Mouse (Mus musculus): ENCODE data around the gene Tha1.

Tha1 gene

GRCm38 (mm10) chr11:117880977-117881358, 7.7 kb upstream of the Tha1 start:
- DNase-seq (ENCODE audit: low spot score): no peak

GRCm38 (mm10) chr11:117880336-117880976, 7.2 kb upstream of the Tha1 start:
- no peak for DNase-seq (ENCODE audit: low spot score)

DNA sequence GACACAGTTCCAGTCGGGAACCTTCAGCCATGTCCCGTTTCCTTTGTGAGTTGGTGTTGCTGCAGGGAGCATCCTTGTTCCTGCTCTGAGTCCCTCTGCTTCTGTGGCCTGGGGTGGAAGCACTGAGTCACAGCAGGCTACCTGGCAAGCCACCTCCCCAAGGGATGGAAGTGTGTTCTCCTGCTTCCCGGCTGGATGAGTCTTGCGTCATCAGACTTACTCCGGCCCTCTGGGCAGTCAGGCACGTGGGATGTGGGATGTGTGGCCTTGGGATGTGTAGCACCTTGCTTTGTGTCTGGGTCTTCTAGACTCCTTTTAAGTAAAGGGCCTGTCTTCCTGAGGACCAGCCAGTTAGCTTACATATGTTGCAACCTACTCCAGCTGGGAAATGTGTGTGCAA, 6.4 kb upstream of the Tha1 start:
- DNase-seq (ENCODE audit: low spot score): no peak

DNA sequence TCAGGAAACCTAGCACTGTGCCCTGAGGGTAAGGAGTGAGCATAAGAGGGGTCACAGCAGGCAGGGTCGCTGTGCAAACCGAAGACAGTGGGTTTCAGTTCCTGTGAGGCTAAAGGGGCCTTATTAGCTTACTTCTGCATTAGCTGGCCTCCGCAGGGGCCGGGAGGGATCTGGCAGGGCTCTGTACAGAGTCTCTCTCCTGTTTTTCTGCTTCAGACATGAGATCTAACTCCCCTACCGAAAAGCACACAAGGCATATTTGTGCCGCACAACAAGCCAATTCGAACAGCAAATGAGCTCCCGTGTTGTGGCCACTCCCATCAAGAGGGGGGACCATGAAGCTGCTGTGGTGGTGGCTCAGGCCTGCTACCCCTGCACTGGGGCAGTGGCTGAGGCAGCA, 5.6 kb upstream of the Tha1 start:
- no peak for DNase-seq (ENCODE audit: low spot score)

DNA sequence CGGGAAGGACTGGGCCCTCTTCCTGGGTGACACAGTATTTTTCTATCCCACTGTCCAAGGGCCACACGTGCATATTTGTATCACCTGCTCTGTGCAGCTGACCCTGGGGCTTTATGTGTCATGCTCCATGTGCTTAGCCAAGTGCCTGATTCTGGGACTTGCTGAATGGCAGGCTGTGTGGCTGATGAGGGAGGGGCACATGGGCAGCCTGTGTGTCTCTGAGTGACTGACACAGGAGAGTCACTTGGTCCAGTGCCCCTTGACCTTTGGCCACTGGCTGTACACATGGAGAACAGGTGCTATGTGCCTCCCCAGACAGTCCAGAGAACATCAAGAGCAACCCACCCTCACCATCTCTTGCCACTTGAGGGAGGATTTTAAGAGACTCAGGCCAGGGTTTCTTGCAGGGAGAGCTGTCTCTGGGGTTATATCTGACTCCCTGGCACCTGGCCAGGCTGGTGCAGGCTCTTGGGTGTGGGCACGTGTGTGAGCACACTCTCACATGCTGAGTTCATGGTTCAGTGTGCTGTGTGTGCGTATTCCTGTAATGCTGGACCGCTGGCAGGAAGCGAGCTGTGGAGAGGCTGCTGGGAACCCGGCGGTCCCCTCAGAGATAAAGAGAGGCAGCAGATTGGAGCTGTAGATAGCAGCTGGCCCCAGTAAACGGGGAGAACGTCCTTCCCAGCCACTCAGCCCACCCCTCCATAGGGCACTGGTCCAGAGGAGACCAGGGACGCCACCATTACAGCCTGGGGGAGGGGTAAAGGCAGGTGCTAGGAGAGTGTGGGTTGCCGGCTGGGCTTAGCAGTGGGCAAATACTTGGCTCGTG, 4.8 kb upstream of the Tha1 start:
- DNase-seq (ENCODE audit: low spot score): no peak

- DNase-seq (ENCODE audit: low spot score): no peak
Measured at GRCm38 (mm10) chr11:117875681-117876080, 2.4 kb upstream of the Tha1 start.

- DNase-seq (ENCODE audit: low spot score): no peak
Measured at GRCm38 (mm10) chr11:117874419-117874818, 1.1 kb upstream of the Tha1 start.

DNA sequence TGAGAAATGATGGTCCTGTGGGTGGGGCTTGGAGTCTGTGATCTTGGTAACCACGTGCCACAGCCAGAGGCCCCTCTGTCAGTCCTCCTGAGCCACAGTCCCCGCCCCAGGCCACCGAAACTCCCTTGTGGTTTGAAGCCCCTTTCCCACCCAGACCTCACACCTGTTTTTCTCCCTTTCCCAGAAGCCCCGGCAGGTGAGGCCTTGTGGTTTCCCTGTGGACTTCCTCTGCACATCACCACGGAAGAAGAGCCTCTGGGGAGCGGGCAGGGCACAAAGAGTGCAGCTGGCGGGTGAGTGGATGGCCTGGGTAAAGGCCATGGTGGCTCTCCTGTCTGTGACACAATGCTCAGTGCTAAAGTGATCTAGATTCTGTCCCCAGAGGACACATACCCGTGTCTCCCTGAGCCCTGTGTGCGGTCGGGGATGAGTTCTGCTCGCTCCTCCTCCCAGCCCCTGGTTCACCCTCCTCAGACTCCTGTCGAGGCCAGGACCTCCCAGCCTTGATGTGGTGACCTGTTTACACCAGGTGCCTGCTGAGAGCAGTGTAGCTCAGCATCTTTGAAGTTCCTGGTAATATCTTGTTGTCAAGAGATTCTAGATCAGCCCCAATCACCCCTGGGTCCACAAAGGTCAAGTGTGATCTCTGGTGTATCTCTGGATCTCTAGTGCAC, 1.2 kb downstream of the Tha1 start:
- DNase-seq (ENCODE audit: low spot score): no peak

DNA sequence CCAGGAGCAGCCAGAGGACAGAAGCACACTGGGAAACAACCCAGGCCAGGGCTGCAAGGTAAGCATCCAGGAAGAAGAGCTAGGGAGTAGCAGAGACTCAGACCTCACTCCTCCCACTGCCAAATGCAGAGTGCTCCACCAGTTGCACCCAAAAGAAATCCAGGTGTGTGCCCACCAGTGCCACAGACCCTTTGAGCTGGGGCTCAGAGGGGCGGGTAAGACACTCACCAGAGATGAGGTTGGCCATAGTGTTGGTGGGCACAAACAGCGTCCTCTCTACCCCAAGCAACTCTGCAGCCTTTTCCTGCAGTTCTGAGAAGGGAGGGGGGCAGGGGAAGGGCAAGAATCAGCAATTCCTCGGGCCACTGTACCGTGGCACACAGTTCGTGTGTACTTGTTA, 1.9 kb downstream of the Tha1 start:
- DNase-seq (ENCODE audit: low spot score): no peak

DNA sequence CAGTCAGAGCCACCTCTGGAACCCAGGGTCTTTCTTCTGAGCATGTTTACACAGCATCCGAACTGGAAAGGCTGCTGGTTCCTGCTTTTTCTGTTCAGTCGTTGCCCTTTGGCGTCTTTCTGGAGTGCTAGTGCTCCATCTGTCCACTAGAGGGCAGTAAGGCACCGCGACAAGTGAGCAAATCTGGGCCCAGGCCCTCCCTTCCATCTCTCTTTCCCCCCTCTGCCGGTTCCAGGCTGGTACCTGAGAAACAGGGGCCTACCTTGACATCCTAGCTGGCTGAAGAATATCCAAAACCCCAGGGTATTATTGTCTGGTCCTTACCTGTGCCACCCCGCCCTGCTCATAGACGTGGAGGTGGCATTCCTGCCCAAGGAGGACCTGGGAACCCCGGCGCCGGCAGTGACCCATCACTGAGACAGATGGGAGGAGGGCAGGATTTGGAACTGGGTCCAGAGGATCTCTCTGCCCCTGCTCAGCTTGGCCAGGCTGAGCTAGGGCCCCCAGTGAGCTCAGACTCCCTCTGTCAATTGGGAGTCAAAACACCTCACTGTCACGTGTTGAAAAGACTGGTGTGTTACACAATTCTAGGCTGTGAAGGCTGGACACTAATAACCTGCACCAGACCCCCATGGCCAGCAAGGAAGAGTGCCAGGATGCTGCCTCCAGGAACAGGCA, 2.5 kb downstream of the Tha1 start:
- peak; percentile 69 for DNase-seq (ENCODE audit: low spot score)

DNA sequence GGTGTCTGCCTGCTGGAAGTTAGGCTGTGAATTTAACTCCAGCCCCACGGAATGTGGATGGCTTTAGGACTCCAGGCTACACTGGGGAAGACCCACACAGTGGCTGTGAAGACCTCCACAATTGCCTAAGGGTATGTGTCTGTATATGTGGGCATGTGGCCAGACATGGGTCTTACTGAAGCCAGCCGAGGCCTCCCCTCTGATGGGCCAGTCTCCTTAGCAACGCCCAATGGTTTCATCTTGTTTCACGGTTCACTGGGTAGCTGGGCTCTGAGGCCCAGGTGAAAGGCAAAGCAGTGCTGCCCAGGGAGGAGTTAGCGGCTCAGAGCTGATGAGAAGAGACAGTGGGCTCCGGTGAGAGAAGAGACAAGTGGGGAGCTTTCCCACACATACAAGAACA, 7.3 kb downstream of the Tha1 start:
- no peak for DNase-seq (ENCODE audit: low spot score)

DNA sequence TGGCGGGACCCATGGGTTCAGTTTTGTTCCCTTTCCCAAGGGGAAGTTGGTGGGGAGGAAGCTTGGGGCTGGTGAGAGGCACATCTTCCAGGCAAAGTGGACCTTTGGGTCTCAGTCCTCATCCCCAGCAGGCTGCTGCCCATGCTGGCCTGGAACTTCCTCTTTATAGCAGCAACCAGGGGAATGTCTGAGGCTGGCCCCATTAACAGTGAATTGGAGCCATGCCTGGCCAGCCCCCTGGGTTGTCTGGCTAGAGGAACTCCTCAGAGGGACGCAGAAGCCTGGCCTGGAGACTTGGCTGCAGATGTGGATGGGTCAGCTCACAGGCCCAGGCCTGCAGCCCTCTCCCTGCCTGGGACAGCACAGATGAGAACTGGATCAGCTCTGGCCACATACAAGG, 8.5 kb downstream of the Tha1 start:
- no peak for DNase-seq (ENCODE audit: low spot score)

DNA sequence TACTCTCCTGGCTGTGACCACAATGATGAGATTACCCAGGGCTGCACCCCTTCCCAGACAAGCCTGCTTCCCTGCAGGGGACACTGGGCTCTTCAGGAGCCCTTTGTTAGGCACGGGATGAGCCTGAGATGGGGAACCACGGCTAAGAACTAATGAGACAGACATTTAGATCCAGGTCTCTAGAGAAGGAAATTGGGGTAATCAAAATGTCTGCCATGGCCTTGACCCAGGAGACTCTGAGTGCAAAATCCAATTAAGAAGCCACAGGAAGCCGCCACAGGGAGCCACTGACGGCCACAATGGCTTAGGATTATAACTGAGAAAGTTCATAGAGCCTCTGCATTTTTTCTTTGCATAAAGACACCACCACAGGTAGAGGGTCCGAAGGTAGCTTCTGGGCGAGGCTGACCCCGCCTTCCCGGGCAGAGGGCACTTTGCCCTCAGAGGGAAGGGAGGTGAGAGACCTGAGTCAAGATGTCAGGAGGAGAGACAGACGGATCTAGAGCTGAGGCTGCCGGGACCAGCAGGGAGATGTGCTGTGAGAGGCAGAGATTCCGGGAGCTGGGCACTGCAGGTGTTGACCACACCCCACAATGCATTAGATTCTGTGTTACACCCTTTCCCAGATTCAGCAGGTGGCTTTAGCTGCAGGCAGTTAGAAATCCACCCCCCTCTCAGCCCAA, 10.0 kb downstream of the Tha1 start:
- DNase-seq (ENCODE audit: low spot score): no peak

GRCm38 (mm10) chr11:117860601-117861000, 12.7 kb downstream of the Tha1 start, which contains the start of gene Tmem235:
Gene Tmem235, plus strand, starts transcription at chr11:117860752.
- no peak for DNase-seq (ENCODE audit: low spot score)

- no peak for DNase-seq (ENCODE audit: low spot score)
Measured at GRCm38 (mm10) chr11:117858392-117858791, 14.9 kb downstream of the Tha1 start.

- DNase-seq (ENCODE audit: low spot score): no peak
Measured at GRCm38 (mm10) chr11:117857462-117857861, 15.8 kb downstream of the Tha1 start.

GRCm38 (mm10) chr11:117855975-117856374, 17.3 kb downstream of the Tha1 start:
- no peak for DNase-seq (ENCODE audit: low spot score)

GRCm38 (mm10) chr11:117855360-117855759, 17.9 kb downstream of the Tha1 start:
- DNase-seq (ENCODE audit: low spot score): no peak

DNA sequence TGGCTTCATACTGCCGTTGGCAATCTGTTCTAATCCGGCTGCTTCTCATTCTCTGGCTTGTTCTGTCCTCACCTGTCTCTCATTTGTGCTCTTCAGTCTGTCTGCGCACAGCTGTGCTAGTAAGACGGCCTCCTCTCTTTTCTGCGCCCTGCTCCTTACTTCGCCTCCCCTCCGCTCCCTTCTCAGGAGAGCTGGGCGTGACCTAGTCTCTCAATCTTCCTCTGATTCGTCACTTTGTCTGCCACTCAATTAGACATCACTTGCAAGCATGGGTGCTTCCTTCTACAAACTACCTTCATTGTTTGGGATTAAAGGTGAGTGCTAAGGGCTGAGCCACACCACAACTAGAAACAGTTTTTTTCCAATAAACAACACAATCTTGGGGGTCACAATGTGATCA, 19.0 kb downstream of the Tha1 start:
- DNase-seq (ENCODE audit: low spot score): no peak

GRCm38 (mm10) chr11:117852875-117853274, 20.4 kb downstream of the Tha1 start:
- DNase-seq (ENCODE audit: low spot score): no peak

DNA sequence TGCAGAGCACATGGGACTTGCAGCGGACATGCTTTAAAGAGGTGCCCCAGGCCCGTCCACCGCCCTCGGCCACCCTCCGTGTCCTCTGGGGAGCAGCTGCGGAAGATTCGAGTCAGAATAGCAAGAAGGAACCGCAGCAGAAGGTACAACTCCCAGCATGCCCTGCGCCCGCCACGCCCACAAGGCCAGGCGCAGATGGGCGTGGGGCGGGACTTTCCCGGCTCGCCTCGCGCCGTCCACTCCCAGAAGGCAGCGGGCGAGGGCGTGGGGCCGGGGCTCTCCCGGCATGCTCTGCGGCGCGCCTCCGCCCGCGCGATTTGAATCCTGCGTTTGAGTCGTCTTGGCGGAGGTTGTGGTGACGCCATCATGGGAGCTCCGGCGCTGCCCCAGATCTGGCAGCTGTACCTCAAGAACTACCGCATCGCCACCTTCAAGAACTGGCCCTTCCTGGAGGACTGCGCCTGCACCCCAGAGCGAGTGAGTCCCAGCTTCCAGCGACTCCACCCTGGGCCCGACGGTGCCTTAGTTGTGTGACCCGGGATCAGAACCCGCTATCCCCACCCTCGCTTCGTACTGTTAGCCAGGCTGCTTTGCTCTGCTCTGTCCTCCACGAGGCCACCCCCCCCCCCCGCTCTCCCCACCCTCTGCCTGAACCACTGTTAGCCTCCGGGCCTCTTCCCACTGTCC, 24.2 kb downstream of the Tha1 start, which contains the start of gene Birc5:
TSS of gene Birc5 (plus strand) at position 267 of the 687 bp plus-strand sequence.
- DNase-seq (ENCODE audit: low spot score): peak; percentile 93
